15 mouse cellular contexts compared by ENCODE assay signal in the genomic region with DNA sequence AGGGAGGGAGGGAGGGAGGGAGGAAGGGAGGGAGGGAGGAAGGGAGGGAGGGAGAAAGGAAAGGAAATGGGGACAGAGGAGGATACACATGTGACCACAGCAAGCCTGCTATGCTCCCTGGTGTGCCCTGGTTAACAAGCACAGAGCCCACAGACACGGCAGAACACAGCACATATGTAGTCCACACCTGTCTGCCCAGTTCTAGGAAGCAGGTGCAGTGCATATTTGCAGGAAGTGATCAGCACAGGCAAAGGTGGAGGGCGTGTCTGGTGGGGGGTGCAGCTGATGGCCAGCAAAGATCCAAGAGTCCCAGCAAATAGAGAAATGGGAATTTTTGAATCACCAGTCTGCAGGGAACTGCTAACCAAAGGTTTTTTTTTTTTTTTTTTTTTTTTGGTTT.
"Had no signal": no experiment of that assay in that cellular context is flagged by ENCODE, and none has a peak within 500 bp of the region (broad histone marks: within the 10 kb centered on the region; RNA-seq: fewer than 3 reads in every experiment).

No protein-coding gene starts in this region.

- H3K9ac ChIP-seq: liver, embryonic 14.5 days; lung, embryonic 14.5 days; midbrain, embryonic 13.5 days; neural tube, embryonic 12.5 days; stomach, embryonic 15.5 days had no signal

- H3K4me3 ChIP-seq: megakaryocyte, embryonic 14.5 days; midbrain, embryonic 13.5 days; neural tube, embryonic 12.5 days; stomach, embryonic 15.5 days had no signal

- H3K9me3 ChIP-seq: midbrain, embryonic 13.5 days; neural tube, embryonic 12.5 days; stomach, embryonic 15.5 days had no signal

- DNase-seq: lung, adult 18-20 months; lung, embryonic 14.5 days; lung, postnatal 10 days; lung, postnatal 4 days; right cerebral cortex, postnatal 14 days; thymus, adult 2 months; thymus, postnatal 14 days; thymus, postnatal 36 days had no signal

- H3K4me1 ChIP-seq: neural tube, embryonic 12.5 days had no signal

- H3K36me3 ChIP-seq: midbrain, embryonic 13.5 days; neural tube, embryonic 12.5 days; stomach, embryonic 15.5 days had no signal

- ATAC-seq: midbrain, embryonic 13.5 days; midbrain, embryonic 16.5 days had no signal

- H3K4me2 ChIP-seq: lung, embryonic 14.5 days; midbrain, embryonic 11.5 days; midbrain, embryonic 13.5 days; neural tube, embryonic 12.5 days; stomach, embryonic 15.5 days had no signal

- H3K27ac ChIP-seq: liver, embryonic 14.5 days; midbrain, embryonic 13.5 days; neural tube, embryonic 12.5 days; stomach, embryonic 15.5 days had no signal
